Mouse (Mus musculus): ENCODE data around the gene Ciao1. TPM values are rescaled to one million over a fixed set of nuclear protein-coding genes. Genes with fewer than 3 reads are reported as not detected.
"Not testable (repeated sequence)": the region's sequence is repeated elsewhere in the genome, so short reads cannot be mapped to it uniquely, and the experiment has no call there.

Ciao1 gene
- 24.8 to 32.6 TPM (median 28.7 TPM) in 3 replicates for total RNA-seq (2017)

DNA sequence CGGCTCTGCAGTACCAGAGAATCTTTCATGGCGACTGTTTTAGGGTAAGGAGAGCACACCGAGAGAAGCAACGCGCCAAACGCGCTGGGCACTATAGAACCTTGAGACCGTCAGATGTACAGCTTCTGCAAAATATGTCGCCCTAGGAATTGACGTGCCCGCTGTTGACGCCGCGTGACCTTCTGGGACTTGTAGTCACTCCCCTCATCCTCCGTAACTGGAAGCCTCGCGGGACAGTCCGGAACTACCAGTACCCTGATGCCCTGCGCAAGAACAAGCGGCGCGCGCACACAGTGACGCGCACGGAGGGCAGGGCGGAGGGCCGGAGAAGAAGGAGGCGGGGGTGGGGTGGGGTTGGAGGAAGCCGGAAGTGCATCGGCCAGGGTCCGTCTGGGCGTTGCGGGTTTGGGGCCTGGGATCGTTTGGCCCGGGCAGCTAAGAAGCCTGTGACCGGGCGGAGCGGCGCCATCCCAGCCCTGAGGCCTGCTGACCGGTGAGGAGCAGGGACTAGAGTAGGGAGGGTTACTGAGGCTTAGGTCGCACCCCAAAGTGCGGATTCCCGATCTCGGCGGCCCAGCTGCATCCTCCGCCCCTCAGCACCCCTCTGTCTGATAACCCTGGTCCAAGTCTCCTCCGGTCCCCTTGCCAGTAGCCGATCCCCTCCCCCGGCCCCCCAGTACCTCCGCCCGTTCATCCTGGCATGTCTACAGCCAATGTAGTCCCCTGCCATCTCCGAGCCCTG is at the start of gene Ciao1, which contains the start of gene Tmem127:
Gene Ciao1 (minus strand): TSS at position 225 of the 742 bp plus-strand sequence.
Gene Tmem127 (plus strand): TSS at position 317 of the 742 bp plus-strand sequence.
- ATAC-seq (replicated peaks; ENCODE audit: insufficient number of reproducible peaks, low FRiP score, low TSS enrichment, poor library complexity, severe bottlenecking): peak; percentile 96

- no peak for ATAC-seq (replicated peaks; ENCODE audit: insufficient number of reproducible peaks, low FRiP score, low TSS enrichment, poor library complexity, severe bottlenecking)
Measured at GRCm38 (mm10) chr2:127297001-127297805, 49.6 kb upstream of the Ciao1 start.

DNA sequence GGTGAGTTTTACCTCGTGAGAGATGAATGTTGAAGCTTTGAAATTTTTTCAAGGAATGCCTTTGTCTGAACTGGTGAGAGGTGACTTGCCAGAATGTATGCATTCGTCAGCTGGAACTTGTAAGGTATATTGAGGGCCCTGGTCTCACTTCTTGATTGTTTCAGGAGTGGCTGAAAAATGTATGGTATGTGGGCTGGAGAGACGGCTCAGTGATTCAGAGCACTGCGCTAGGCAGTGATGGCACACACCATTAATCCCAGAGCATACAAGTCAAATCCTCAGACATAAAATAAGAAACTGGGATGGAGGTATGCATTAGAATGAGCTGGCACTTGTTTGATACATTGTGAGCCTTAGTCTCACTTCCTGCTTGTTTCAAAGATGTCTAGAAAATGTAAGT is 44.6 kb upstream of the Ciao1 start:
- ATAC-seq (replicated peaks; ENCODE audit: insufficient number of reproducible peaks, low FRiP score, low TSS enrichment, poor library complexity, severe bottlenecking): no peak

DNA sequence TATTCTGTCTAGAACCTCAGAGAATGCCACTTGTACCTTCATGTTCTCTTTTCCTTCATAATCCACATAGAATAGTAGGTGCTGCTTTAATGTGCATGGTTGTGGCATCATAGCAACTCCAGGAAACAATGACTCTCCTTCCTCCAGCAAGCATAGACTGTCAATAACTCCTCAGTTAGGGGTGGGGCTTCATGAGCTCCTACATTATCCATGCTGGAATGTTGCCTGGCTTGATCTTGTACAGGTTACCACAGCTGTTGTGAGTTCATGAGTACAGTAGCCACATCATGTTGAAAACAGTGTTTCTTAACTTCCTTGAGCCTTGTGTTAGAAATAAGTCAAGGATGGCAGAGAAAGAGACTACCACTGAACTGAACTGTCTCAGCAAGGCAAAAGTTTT is 30.5 kb upstream of the Ciao1 start:
- no peak for ATAC-seq (replicated peaks; ENCODE audit: insufficient number of reproducible peaks, low FRiP score, low TSS enrichment, poor library complexity, severe bottlenecking)

DNA sequence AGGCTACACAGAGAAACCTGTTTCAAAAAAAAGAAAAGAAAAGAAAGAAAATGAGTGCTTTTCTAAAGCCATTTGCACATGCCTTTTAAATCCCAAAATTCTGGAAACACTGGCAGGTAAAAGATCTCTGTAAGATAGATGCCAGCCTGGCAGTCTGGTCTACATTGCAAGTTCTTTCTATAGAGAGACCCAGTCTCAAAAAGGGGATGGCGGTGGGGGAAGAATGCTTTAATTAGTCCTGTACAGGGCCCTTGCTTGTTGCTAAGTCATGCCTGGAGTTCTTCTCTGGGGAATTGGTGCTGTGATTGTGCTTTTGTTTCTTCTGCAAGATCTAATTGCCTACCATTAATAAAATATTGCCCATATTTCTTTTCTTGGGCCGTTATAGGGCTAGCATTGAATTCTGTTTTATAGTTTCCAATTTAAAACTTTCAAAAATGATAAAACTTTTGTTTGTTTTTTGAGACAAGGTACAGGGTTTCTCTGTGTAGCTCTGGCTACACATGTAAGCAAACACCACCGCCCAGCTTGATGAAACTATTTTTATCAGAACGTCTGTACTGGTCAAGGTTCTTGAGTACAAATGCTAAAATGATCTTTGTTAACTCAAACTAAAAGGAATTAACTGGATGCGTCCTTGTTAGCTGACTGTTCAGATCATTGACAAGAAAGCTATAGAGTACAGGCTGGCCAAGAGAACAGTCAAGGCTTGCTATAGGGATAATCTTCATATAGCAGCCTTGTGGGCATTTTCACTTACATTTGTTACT is 28.1 kb upstream of the Ciao1 start:
- ATAC-seq (replicated peaks; ENCODE audit: insufficient number of reproducible peaks, low FRiP score, low TSS enrichment, poor library complexity, severe bottlenecking): no peak

DNA sequence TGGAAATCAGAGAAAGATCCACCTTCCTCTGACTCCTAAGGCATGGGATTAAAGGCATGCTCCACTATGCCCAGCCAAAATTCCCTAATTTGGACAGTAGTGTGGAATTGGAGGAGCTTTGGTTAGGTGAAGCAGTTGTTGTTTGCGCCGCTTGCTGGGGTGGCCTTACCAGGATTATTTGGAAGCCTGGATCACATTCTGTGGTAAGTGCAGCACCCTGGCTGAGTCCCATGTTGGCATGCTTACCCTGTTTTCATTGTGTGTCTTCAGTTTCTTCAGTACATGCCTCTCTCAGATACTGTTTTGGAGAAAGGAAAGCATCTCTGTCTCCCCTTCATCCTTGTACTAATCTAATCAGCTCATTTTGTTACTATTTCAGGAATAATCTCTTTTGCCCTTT is 27.0 kb upstream of the Ciao1 start:
- no peak for ATAC-seq (replicated peaks; ENCODE audit: insufficient number of reproducible peaks, low FRiP score, low TSS enrichment, poor library complexity, severe bottlenecking)

GRCm38 (mm10) chr2:127272806-127273205 is 25.2 kb upstream of the Ciao1 start:
- ATAC-seq (replicated peaks; ENCODE audit: insufficient number of reproducible peaks, low FRiP score, low TSS enrichment, poor library complexity, severe bottlenecking): no peak

DNA sequence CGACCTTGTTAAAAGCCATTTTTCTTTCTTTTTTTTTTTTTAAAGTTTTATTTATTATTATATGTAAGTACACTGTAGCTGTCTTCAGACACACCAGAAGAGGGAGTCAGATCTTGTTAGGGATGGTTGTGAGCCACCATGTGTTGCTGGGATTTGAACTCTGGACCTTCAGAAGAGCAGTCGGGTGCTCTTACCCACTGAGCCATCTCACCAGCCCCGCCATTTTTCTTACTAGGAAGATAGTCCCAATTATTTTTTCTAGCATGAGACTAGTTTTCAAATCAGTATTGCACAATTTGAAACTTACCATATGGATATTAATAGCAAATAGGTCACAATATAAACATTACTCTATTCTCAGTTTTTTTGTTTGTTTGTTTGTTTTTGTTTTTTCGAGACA is 24.4 kb upstream of the Ciao1 start:
- not testable (repeated sequence) for ATAC-seq (replicated peaks; ENCODE audit: insufficient number of reproducible peaks, low FRiP score, low TSS enrichment, poor library complexity, severe bottlenecking)

GRCm38 (mm10) chr2:127271042-127271515 is 23.5 kb upstream of the Ciao1 start:
- ATAC-seq (replicated peaks; ENCODE audit: insufficient number of reproducible peaks, low FRiP score, low TSS enrichment, poor library complexity, severe bottlenecking): no peak

- peak; percentile 74 for ATAC-seq (replicated peaks; ENCODE audit: insufficient number of reproducible peaks, low FRiP score, low TSS enrichment, poor library complexity, severe bottlenecking)
Measured at GRCm38 (mm10) chr2:127270300-127271041, 22.9 kb upstream of the Ciao1 start.

DNA sequence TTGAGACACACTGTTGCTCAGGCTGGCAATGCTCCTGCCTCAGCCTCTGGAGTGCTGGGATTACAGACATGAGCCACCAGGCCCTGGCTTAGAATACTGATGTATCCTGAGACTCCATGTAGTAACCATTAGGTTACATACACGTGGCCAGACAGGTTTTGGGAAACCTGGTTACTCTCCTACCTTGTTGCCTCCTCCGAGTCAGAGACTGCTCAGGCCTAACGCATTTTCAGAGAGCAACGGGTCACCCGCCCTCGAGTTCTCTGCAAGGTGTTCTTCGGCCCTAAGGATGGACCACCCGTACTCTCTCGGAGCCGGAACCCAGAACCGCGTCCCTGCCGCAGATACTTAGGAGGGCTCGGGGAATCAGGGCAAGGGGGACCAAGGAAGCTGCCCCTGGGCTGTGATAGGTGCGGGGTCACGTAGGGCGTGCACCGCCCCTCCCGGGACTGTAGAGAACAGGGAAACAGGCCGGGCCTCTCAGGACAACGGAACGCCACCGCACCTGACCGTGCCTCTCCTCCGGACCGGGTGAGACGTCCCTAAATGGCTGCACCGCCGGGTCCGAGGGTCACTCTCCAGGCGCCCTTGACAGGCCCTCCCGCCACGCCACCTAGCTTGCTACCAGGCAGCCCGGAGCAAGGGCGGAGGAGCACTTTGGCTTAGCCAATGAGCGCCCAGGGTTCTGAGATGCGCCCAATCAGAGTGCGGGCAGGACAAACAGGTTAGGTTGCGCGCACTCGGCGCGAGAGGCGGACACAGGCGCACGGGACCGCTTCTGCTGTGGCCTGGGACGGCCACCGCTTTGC is 22.1 kb upstream of the Ciao1 start, which contains the start of gene Stard7:
Gene Stard7 (plus strand): TSS at position 728 of the 809 bp plus-strand sequence.
- ATAC-seq (replicated peaks; ENCODE audit: insufficient number of reproducible peaks, low FRiP score, low TSS enrichment, poor library complexity, severe bottlenecking): peak; percentile 94

- no peak for ATAC-seq (replicated peaks; ENCODE audit: insufficient number of reproducible peaks, low FRiP score, low TSS enrichment, poor library complexity, severe bottlenecking)
Measured at GRCm38 (mm10) chr2:127267854-127268253, 20.2 kb upstream of the Ciao1 start.

DNA sequence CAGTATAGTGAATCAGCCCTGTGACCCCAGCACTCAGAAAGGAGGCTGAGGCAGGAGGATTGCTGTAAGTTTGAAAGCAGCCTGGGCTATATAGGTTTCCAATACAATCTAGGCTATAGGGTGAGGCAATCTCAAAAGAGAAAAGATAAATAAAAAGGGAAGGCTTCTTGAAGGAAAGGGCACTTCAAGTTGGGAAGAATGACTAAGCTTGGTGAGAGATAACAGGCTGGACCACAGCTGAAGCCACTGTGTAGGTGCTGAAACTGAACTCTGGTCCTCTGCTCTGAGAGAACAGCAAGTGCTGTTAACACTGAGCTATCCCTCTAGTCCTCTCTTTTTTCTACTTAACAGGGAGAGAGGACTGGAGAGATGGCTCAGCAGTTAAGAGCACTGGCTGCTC is 14.9 kb upstream of the Ciao1 start:
- no peak for ATAC-seq (replicated peaks; ENCODE audit: insufficient number of reproducible peaks, low FRiP score, low TSS enrichment, poor library complexity, severe bottlenecking)

DNA sequence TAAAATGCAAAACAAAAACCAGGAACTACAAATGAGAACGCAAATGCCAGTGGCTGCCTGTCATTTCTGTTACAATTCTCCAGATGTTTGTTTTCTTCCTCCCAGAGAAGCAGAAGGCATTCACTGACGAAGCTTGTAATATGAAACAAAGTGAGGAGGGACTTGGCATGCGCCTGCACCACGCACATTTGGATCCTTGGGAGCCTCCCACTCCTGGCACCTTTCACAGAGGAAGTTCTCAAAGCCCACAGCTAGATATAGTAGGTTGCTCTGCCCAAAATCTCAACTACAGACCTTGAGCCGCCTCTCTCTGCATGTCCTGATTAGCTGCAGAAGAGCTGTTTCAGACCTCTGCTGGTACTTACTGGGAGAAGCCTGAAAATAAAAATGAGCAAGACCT is 11.7 kb upstream of the Ciao1 start:
- no peak for ATAC-seq (replicated peaks; ENCODE audit: insufficient number of reproducible peaks, low FRiP score, low TSS enrichment, poor library complexity, severe bottlenecking)

DNA sequence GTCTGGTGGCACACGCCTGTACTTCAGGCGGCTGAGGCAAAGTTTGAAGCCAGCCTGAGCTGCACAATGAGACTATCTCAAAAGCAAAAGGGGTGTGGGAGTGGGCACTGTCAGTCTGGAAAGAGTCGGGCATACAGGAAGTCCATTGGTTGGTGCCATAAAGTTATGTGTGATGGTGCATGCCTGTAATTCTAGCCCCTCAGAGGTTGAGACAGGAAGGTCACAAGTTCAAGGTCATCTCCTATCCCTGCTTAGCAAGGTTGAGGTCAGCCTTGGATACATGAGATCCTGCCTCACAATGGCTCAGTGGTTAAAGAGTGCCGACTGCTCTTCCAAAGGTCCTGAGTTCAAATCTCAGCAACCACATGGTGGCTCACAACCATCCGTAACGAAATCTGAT is 7.7 kb upstream of the Ciao1 start:
- ATAC-seq (replicated peaks; ENCODE audit: insufficient number of reproducible peaks, low FRiP score, low TSS enrichment, poor library complexity, severe bottlenecking): no peak

DNA sequence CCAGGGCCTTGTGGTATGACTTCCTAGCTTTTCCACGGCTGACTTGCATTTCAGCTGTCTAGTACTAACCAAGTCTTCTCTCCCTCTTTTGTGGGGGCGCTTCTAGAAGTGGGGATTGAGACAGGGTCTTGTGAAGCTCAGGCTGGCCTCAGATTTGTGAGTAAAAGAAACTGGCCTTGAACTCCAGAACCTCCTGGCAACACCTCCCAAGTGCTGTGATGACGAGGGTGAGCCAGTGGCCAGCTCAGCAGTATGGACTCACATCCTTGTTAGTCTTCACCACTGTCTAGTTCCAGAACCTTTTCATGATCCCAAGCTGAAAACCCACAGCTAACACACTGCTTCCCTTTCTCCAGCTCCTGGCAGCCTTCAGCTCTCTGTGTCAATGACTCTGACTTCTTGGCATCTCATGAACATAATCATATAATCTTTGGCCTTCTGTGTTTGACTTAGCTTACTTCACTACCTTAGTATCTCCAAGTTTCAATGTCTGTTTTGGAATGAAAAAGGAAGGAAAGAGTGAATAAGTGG is 7.1 kb upstream of the Ciao1 start:
- no peak for ATAC-seq (replicated peaks; ENCODE audit: insufficient number of reproducible peaks, low FRiP score, low TSS enrichment, poor library complexity, severe bottlenecking)

DNA sequence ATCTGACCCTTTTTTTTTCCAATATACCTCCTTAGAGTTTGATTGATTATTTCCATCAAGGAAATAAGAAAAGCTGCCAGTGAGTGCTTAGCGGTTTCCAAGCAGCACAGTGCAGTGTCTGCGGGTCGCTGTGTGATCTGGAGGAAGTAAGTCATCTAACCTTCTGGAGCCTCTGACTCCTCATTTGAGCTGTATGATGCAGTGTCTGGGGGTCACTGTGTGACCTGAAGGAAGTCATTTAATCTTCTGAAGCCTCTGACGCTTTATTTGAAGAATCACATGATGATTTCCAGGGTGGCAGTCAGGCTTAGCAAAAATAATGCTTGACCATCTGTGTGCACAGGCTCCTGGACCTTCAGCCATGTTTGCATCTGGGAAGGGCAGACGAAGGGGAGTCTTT is 5.2 kb upstream of the Ciao1 start:
- ATAC-seq (replicated peaks; ENCODE audit: insufficient number of reproducible peaks, low FRiP score, low TSS enrichment, poor library complexity, severe bottlenecking): no peak

Measured in monocyte, adult 5-6 weeks (primary cell).